Mouse (Mus musculus): ENCODE measurements around the gene Gm11037. TPM values are rescaled to one million over a fixed set of nuclear protein-coding genes. Genes with fewer than 3 reads are reported as not detected.

Gene Gm11037
- total RNA-seq, 2 experiments from 2014 or later = not detected

DNA sequence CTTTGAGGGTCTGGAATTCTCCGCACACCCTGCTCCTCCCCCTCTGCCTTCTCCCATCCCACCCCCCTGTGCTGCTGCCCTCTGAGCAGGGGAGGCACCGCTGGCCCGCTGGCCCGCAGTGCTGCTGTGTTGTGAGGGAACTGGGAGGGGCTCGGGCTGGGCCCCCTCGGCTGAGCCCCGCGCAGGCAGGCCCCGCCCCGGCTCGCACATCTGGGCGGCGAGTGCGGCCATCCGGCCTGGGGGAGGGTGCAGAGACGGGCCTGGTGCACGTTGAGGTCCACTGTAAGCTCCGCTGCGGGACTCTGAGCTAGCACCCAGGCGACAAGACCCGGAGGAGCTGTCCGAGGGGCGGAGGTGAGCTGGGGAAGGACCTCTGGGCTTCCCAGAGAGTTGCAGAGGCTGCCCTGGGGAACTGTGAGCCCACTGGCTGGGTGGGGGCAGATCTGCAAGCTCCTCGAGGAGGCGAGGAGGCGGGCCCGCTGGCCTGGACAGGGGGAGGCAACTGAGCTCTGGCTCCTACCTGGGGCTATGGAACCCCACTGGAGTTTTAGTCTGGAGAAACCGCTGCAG lies 6.1 kb upstream of the Gm11037 start, which contains the start of gene Hspa12b:
Hspa12b (plus strand) TSS at position 120 of the 570 bp plus-strand sequence.
- DNase-seq = peak; percentile 61 to 62
- intact Hi-C loops (cut with DNase I) = no loop called here

DNA sequence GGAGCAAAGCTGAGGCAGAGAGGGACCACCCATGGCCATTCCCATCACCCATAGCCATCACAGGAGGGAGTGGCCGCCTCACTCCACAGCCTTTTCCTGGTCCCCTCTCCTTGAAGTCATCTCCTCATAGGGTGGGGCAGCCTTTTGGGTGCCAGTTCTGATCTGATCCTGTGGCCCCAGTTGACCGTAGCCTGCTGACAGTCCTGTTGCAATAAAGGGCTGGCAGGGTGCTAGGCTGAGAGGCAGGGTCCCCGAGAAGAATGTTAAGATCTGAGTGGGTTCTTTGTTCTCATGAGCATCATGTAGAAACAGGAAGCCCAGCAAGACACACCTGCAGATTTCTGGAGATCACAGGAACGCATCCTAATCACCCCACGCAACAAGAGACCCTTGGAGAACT lies 5.1 kb upstream of the Gm11037 start:
- DNase-seq = no peak
- intact Hi-C loops (cut with DNase I) = no loop called here

DNA sequence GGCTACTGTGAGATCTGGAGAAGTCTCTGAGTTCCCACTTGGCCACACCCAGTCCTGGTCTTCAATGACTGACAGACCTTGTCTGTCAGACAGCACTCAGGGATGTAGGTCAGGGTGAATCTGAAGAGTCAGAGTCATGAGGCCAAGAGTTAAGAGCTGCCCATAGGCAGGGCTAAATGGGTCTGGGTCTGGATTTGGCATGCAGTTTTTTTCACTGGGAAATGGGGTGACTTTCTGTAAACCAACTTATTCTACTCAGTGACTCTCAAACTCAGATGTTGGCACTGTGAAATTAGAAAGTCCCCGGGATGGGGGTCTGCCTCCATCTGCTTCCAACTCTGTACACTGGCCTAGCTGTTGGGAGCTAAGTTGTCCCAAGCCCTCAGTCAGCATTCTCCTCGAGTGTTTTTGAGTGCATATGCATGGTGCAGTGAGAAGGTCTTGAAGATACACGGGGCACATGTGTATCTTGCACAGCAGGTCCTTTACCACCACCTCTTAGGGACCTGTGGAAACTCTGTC lies 4.6 kb upstream of the Gm11037 start:
- no peak for DNase-seq
- intact Hi-C loops (cut with DNase I) = no loop called here

DNA sequence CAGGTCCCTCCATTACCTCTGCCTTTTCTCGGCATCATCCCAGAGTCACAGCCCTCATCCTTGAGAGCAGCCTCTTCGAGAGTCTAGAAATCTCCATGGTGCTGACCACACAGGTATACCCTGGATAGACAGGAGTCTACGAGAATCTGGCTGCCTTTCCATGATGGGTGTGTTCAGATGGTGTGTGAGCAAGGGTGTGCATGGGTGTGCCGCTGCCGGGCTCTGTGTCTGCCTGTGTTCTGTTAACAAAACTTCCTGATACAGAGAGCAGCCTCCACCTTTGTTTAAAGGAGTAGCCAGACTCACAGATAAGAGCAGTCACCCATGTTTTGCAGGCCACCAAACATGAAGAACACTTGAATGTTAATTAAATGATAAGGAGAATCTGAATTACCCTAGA lies 3.5 kb upstream of the Gm11037 start:
- DNase-seq = no peak
- intact Hi-C loops (cut with DNase I) = no loop called here

DNA sequence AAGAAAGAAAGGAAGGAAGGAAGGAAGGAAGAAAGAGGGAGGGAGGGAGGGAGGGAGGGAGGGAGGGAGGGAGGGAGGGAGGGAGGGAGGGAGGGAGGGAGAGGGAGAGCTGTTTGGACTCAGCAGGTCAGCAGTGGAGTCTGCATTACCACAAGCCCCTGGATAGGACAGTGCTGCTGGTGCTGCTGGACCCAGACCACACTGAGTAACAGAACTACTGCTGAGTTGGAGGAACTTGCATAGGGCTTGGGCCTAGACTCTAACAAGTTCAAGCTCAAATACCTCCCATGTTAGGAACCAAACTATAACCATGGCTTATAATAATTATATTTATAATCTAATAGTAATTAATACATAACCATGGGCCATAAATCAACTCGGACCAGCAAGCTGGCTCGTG lies 2.4 kb upstream of the Gm11037 start:
- DNase-seq = no peak
- intact Hi-C loops (cut with DNase I) = no loop called here

DNA sequence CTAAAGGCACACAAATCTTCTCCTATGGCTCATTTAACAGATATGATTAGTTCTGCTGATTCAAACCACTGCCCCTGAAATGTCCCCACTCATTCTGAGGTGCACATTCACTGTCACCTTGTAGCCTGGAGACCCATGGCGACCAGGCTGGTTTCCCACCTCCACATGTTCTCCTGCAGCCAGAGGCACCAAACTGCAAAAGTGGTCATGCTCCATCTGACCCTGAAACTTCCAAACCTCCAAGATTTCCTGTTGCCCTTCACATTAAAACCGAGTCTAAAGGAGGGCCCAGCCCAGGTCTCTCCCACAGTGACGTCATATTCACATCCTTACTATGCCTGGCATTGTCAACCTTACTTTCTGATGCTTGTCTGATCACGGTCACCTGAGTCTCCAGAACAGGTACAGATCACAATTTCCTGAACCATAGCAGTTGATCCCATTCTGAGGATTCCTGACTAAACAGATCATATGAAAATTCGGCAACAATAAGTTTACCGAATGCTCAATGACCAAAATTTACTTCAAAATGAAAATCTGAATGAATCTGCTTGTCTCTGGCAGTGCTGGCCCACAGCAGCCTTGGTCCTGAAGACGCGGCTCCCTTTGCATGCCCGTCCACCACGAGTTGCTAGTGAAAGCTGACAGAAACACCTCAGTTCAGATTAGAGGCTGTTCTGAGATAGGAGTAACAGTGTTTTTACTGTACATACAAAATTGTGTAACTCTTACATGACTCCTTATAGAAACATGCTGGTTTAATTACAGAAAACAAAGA lies 997 bp upstream of the Gm11037 start:
- intact Hi-C loops (cut with DNase I) = no loop called here
- no peak for DNase-seq

DNA sequence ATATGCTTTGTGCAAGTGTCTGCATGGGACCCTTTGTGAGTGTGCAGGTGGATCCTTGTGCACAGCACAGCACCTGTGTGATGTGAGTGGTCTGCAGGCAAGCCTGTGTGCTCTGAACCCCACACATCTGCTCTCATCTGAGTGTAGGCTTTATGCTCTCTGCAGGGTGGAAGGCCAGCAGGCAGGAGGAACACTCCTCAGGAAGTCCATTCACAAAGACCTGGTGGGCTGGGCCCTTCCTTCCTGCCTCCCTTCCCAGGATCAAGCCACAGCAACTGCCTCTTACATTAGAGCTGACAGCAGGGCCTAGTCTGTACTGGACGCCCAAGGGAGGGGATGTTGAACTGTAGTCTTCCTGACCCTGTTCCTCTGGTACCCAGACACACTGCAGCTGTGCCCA lies 1.1 kb downstream of the Gm11037 start:
- DNase-seq = peak in 1 of 2 experiments; percentile 16
- intact Hi-C loops (cut with DNase I) = no loop called here

DNA sequence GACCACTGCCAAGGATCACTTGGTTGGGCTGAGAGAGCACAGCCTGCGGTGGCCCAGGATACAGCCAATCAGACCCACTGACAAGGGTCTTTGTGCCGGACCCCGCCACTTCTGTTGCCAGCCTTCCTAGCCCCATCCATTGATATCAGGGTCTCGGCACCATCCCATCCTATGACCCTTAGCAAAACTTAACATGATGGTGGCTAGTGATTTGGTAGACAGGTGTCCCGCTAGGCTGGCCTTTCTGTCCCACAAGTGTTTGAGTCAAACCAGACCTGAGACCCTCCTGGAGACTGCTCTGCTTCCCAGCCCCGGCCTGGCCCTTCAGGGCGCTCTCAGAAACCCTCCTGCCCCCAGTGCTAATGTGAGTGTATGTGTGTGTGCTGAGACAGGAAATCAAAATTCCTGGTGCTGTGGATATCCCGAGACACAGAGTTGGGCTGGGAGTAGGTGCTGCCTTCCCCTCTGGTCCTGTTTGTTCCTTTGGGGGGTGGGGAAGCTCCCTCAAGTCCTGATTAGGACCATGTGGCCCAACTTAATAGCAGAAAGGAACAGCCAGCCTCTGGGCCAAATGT lies 1.6 kb downstream of the Gm11037 start:
- intact Hi-C loops (cut with DNase I) = no loop called here
- no peak for DNase-seq

DNA sequence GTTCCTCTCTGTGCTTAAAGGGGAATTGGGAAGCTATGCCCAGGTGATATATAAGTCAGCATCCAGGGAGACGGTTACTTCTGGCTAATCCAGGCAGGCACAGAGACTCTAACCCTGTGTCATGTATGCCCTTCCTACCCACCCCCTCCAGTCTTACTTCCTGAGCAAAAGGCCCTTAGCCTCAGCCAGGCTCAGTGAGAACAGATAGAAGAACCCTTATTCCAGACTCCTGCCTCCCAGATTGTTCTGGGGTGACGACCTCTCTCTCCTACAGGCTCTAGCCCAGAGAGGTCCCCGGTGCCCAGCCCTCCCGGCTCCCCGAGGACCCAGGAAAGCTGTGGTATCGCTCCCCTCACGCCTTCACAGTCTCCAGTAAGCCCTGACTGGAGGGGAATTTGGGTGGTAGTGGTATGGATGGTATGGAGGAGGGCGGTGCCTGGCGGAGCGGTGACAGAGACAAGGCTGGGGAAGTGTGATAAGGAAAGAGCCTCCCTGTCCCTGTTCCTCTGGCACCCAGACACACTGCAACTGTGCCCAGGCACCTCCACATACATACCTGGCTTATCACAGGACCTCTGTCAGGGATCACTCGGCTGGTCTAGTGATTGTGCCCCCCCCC lies 2.3 kb downstream of the Gm11037 start:
- intact Hi-C loops (cut with DNase I) = no loop called here
- DNase-seq = peak in 1 of 2 experiments; percentile 7

DNA sequence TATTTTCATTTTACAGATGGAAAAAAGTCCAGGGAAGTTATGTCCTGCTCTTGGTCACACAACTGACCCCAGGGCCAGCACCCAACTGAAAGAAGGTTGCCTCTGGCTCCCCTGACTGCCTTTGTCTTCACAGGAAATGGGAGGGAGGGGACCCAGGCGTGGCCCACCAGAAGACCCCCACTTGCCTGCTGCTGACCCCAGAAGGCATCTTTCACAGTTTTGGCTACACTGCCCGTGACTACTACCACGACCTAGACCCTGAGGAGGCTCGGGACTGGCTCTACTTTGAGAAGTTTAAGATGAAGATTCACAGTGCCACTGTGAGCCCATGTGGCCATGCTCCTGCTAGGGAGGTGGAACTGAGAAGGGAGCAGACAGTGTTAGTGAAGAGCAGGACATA lies 5.0 kb downstream of the Gm11037 start:
- intact Hi-C loops (cut with DNase I) = no loop called here
- no peak for DNase-seq

DNA sequence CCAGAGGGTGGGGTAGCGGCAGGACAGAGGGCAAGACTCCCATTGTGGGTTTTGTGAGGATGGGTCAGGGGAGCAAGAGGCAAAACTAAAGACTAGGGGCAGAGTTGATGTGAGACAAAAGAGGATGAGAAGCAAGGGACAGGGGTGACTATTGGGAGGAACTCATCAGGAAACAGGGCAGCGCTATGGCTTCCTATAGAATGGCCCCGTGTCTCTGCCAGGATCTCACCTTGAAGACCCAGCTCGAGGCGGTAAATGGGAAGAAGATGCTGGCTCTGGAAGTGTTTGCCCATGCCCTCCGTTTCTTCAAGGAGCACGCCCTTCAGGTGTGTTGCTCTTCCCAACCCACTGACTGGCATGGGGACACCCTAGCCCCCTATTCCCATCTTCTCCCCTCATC lies 5.5 kb downstream of the Gm11037 start:
- DNase-seq = no peak
- intact Hi-C loops (cut with DNase I) = no loop called here

DNA sequence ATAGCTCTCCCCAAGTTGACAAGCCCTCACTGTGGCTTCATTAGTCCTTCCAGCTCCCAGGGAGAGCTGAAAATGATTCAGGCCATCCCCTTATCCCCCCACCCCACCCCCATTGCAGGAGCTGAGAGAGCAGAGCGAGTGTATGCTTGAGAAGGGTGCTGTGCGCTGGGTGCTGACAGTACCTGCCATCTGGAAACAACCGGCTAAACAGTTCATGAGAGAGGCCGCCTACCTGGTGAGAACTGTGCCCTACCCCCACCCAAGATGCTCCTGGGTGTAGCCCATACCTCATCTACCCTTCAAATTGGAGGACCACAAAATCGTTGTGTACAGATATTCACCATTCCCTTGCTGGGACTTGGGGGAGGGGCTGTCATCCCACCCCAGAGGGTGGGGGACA lies 6.0 kb downstream of the Gm11037 start:
- intact Hi-C loops (cut with DNase I) = no loop called here
- DNase-seq = no peak

DNA sequence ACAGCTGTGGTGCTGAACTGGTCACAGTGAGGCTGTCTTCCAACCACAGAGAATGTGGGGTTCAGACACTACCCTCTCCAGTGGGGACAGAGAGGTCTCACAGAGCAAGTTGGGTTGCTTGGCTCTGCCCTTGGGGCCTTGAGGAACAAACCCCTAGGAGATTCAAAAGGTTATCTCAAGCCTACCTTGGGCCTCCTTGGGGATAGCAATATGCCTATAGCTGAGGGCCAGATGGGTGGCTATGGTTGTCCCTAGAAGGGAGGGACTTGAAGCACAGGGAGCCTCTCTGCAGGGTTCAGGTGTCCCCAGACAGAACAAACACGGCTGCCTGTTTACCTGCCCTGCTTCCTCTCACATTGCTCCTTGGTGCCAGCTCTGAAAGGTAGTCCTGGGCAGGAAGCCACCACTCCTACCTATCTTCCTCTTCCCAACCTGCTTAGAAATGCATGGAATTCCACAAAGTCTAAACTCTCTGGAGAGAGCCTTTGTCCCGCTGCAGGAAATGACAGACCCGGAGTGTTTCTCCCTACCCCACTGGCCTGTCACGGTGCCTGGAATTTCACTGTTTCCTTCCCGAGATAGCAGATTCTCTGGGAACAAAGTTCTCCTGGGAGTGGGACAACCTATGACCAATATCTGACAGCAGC lies 6.7 kb downstream of the Gm11037 start:
- no peak for DNase-seq
- intact Hi-C loops (cut with DNase I) = loop anchor here (2.0 kb wide), 1 partner anchor 43 kb away; no protein-coding TSS in a partner anchor

DNA sequence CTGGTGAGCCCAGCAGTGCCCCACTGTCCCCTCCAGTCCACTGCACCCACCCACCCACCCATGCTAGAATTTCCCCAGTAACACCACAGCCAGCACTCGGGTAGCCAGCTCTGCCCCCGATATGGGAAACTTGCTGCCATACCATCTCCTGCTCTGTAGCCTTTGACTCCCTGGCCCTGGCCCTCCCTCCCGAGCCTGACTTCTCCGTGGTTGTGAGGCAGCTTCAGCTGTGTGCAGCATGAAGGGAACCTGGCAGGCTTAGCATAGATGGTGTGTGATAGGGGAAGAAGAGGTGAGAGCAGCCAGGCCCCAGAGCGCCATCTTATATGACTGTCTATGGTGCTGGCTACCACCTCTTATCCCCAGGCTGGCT lies 7.2 kb downstream of the Gm11037 start:
- intact Hi-C loops (cut with DNase I) = loop anchor here (2.0 kb wide), 1 partner anchor 44 kb away; no protein-coding TSS in a partner anchor
- no peak for DNase-seq

DNA sequence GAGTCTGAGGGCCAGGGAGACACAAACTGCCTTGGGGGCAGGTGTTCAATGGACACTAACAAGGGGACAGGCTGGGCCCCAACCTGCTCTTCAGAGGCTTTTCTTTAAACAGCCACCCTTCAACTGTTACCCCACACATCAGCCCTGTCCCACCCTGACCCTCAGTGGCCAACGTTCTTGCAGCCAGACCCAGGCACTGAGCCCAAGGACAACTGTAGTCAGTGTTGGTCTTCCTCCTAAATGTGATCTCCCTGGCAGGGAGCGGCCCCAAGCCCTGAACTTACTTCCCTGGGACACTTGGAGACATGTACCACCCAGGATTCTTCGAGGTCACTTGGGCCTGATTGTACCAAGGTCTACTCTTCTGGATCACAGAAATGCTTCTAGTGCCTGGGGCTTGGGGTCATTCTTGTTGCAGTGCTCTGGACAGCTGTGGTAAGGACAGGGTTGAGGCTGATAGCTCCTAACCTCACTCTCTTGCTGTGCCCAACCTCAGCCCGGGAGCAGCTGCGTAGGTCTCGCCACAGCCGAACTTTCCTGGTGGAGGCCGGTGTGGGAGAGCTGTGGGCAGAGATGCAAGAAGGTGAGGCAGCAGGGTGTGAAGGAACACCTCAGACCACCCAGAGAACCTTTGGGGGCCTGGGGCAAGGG lies 8.2 kb downstream of the Gm11037 start:
- intact Hi-C loops (cut with DNase I) = loop anchor here (2.0 kb wide), 1 partner anchor 45 kb away; no protein-coding TSS in a partner anchor
- DNase-seq = no peak

DNA sequence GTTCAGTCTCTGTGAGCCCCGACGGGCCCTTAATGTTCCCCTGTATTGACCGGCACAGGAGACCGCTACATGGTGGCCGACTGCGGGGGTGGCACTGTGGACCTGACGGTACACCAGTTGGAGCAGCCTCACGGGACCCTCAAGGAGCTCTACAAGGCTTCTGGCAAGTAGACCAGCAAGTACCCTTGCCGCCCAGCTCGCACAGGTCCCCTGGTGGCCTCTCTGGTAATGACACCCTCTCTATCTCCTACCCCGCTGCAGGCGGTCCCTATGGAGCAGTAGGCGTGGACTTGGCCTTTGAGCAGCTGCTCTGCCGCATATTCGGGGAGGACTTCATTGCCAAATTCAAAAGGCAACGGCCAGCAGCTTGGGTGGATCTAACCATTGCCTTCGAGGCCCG lies 9.3 kb downstream of the Gm11037 start:
- peak; percentile 75 to 81 for DNase-seq
- intact Hi-C loops (cut with DNase I) = no loop called here

DNA sequence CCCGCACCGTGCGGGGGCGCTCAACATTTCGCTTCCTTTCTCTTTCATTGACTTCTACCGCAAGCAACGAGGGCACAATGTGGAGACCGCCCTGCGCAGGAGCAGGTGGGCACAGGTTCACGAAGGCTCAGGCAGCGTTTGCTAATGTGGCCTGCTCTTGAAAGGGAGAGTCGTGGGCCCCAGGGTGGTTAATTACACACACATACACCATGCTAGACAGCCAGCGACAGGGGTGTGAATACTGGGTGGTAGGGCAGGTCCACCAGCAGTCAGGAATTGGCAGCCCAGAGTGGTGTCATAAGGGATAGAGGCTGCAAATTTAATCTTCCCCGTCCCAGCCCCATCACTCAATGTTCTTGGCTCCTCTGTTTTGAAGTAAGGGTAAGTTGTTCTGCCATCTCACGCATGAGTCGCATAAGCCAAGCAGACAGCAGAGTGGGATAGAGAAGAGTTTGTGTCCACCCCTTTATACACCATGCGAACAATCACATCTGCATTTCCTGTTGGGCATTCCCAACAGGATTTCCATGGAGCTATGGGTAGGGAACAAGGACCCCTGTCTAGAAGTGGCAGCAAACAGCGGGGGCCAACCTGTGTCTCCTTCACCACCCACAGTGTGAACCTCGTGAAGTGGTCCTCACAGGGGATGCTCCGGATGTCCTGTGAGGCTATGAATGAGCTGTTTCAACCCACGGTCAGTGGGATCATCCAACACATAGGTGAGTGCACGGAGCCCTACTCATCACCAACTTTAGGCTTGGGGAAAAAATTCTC lies 9.9 kb downstream of the Gm11037 start:
- no peak for DNase-seq

DNA sequence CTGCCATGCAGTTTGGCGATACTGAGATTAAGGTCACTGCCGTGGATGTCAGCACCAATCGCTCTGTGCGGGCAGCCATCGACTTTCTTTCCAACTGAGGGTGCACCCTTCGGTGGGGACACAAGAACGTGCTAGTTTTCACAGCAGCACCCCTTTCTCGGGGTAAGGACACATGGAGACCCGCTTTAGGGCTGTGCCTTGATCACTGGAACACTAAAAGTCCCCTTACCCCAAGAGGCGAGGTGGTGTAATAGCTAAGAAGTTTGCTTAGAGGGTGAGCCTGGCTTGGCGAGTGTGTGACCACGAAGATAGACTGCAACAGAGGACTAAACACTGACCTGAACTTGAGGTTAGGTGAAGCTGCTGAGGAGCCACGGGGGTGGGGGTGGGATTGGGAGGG lies 11.8 kb downstream of the Gm11037 start:
- no peak for DNase-seq
- intact Hi-C loops (cut with DNase I) = no loop called here

More for the DNA sequence above, 9.9 kb downstream of the Gm11037 start:
- intact Hi-C loops (cut with DNase I) = no loop called here

DNA sequence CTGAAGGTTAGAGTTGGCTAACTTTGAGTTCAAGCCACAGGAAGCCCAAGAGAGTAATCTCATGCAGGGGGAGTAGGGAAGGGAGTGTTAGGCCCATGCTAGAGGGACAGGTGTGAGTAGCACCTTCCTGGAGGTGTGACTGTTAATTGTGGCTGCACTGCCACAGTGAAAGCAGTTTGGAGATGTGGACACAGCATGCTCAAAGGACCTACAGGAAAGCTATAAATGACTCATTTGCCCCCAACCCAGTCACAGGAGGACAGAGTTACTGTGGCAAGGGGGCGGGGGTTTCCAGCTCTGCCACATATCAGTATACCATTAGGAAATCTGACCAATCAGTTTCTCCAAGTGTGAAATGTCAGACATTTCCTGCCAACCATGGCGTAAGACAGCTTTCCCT lies 12.2 kb downstream of the Gm11037 start:
- DNase-seq = no peak
- intact Hi-C loops (cut with DNase I) = no loop called here
